Mouse (Mus musculus) embryonic facial prominence, embryonic 12.5 days (tissue): ENCODE results near the gene Olfr1208. TPM values are rescaled to one million over a fixed set of nuclear protein-coding genes. Genes with fewer than 3 reads are reported as not detected.

ENCODE experiments used
- ATAC-seq: fragments of 200-750 bp; cut with Nextera tagmentation; 2 replicates; pipeline ENCODE4 v1.8.0; 2017; ENCODE audit not compliant: insufficient number of reproducible peaks, insufficient read depth, low FRiP score, low TSS enrichment
- H3K27ac ChIP-seq: fragments of 300-500 bp; sonication (generic); 2 replicates; pipeline ENCODE4 v1.5.1; 2016; ENCODE audit warnings: mild to moderate bottlenecking
- H3K27me3 ChIP-seq: fragments of 300-500 bp; sonication (generic); 2 replicates; pipeline ENCODE4 v1.6.1; 2016; ENCODE audit warnings: mild to moderate bottlenecking, moderate library complexity
- H3K36me3 ChIP-seq: fragments of 300-500 bp; sonication (generic); 2 replicates; pipeline ENCODE4 v1.6.1; 2016; ENCODE audit warnings: mild to moderate bottlenecking
- H3K4me1 ChIP-seq: fragments of 300-500 bp; sonication (generic); 2 replicates; pipeline ENCODE4 v1.6.1; 2016
- H3K4me2 ChIP-seq: fragments of 300-500 bp; sonication (generic); replicated peaks from 2 replicates; pipeline ENCODE4 v1.6.1; 2016; ENCODE audit warnings: mild to moderate bottlenecking, moderate library complexity
- H3K4me3 ChIP-seq: fragments of 300-500 bp; sonication (generic); 2 replicates; pipeline ENCODE4 v1.5.1; 2016; ENCODE audit warnings: mild to moderate bottlenecking
- H3K9ac ChIP-seq: fragments of 300-500 bp; sonication (generic); 2 replicates; pipeline ENCODE4 v1.6.1; 2016; ENCODE audit warnings: mild to moderate bottlenecking, moderate library complexity
- H3K9me3 ChIP-seq: fragments of 300-500 bp; sonication (generic); 2 replicates; pipeline ENCODE4 v1.6.1; 2016; ENCODE audit warnings: mild to moderate bottlenecking, moderate library complexity
- WGBS: fragments of 180-500 bp; shearing (Covaris S2); methylation state at CpG from one replicate; pipeline ENCODE4 v1.1.7; 2016; 5-methylcytosine and 5-hydroxymethylcytosine counted together
- polyA plus RNA-seq: library from polyadenylated mRNA; unstranded; fragments of >200 nt; fragmentation: Nextera tagmentation; extraction: Ambion mirVana; gene quantifications from 2 replicates; pipeline ENCODE4 v1.2.1, GENCODE M21; 2016

Gene Olfr1208
- not detected in 2 replicates for polyA plus RNA-seq

GRCm38 (mm10) chr2:88902211-88902610 is at the start of gene Olfr1208:
Gene Olfr1208, minus strand, starts transcription at chr2:88902311.
- no peak for ATAC-seq
- Histone ChIP-seq H3K4me2 (no peak within 1 kb of the TSS), H3K27me3 (no peaks in the 10 kb centered on the region), H3K36me3 (no peaks in the 10 kb centered on the region), H3K4me3 (no peak within 1 kb of the TSS), H3K9me3 (no peaks in the 10 kb centered on the region), H3K4me1 (no peaks in the 10 kb centered on the region), H3K27ac (no peak within 1 kb of the TSS), H3K9ac (no peak within 1 kb of the TSS)

GRCm38 (mm10) chr2:88938011-88938410 is 35.9 kb upstream of the Olfr1208 start, which contains the start of gene Olfr1211:
Gene Olfr1211, minus strand, starts transcription at chr2:88938111.
- Histone ChIP-seq H3K36me3 (no peaks in the 10 kb centered on the region), H3K4me1 (no peaks in the 10 kb centered on the region), H3K27ac (no peak within 1 kb of the TSS), H3K4me2 (no peak within 1 kb of the TSS), H3K9ac (no peak within 1 kb of the TSS), H3K27me3 (no peaks in the 10 kb centered on the region), H3K4me3 (no peak within 1 kb of the TSS), H3K9me3 (no peaks in the 10 kb centered on the region)
- WGBS, result 82% methylated on average over 1 of the region's 1 CpGs
- no peak for ATAC-seq

DNA sequence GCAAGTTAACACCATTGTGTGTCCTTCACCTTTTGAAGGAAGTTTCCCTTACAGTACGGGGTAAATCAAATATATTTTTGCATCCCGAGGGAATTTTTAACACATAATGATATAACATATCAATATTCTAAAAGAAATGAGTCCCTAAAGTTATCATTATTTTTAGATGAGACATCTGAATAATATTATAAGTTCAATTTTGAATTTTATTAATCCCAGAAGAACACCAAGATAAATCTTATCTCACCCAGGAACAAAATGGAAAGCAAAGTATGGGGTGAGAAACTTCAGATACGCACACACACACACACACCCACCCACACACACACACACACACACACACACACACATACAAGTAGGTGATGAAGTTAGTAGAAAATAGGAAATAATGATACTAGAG is 12.9 kb upstream of the Olfr1208 start, which contains the start of gene Olfr1209:
TSS of gene Olfr1209 (minus strand) at position 101 of the 400 bp plus-strand sequence.
- no peaks in the 10 kb centered on the region for H3K36me3 ChIP-seq
- no peak for ATAC-seq
- no peak within 1 kb of the TSS for H3K4me2 ChIP-seq
- no peak within 1 kb of the TSS for H3K9ac ChIP-seq
- H3K4me3 ChIP-seq, result no peak within 1 kb of the TSS
- no peaks in the 10 kb centered on the region for H3K27me3 ChIP-seq
- H3K4me1 ChIP-seq, result no peaks in the 10 kb centered on the region
- no peak within 1 kb of the TSS for H3K27ac ChIP-seq
- WGBS, result 85% methylated on average over 3 of the region's 3 CpGs
- no peaks in the 10 kb centered on the region for H3K9me3 ChIP-seq

GRCm38 (mm10) chr2:88862931-88863330 is 39.2 kb downstream of the Olfr1208 start, which contains the start of gene Olfr1206:
Gene Olfr1206, plus strand, starts transcription at chr2:88863231.
- Histone ChIP-seq H3K27me3 (no peaks in the 10 kb centered on the region), H3K36me3 (no peaks in the 10 kb centered on the region), H3K4me3 (no peak within 1 kb of the TSS), H3K27ac (no peak within 1 kb of the TSS), H3K9ac (no peak within 1 kb of the TSS), H3K4me1 (no peaks in the 10 kb centered on the region), H3K9me3 (no peaks in the 10 kb centered on the region), H3K4me2 (no peak within 1 kb of the TSS)
- no peak for ATAC-seq
- 83% methylated on average over 2 of the region's 2 CpGs for WGBS

- 88% methylated on average over 1 of the region's 1 CpGs for WGBS
- Histone ChIP-seq H3K36me3 (no peaks in the 10 kb centered on the region), H3K4me1 (no peaks in the 10 kb centered on the region), H3K27me3 (no peaks in the 10 kb centered on the region), H3K4me3 (no peak within 1 kb of the TSS), H3K9me3 (no peaks in the 10 kb centered on the region), H3K9ac (no peak within 1 kb of the TSS), H3K4me2 (no peak within 1 kb of the TSS), H3K27ac (no peak within 1 kb of the TSS)
- ATAC-seq, result no peak
These were observed 53.1 kb downstream of the Olfr1208 start, which contains the start of gene Olfr1204 for GRCm38 (mm10) chr2:88848992-88849391. Gene Olfr1204, plus strand, starts transcription at chr2:88849292.

Other genes with a start within 250 kb of the Olfr1208 start
- gene Olfr1193, start 226.7 kb downstream of the Olfr1208 start, polyA plus RNA-seq, result not detected in 2 replicates
- gene Olfr1195, start 213.1 kb downstream of the Olfr1208 start, polyA plus RNA-seq, result not detected in 2 replicates
- gene Olfr1196, start 197.7 kb downstream of the Olfr1208 start, polyA plus RNA-seq, result not detected in 2 replicates
- gene Olfr1197, start 169.9 kb downstream of the Olfr1208 start, polyA plus RNA-seq, result not detected in 2 replicates
- not detected in 2 replicates for gene Olfr1198, start 150.9 kb downstream of the Olfr1208 start, polyA plus RNA-seq
- gene Olfr1199, start 141.8 kb downstream of the Olfr1208 start, polyA plus RNA-seq, result not detected in 2 replicates
- gene Olfr1200, start 131.8 kb downstream of the Olfr1208 start, polyA plus RNA-seq, result not detected in 2 replicates
- gene Olfr1201, start 109.3 kb downstream of the Olfr1208 start, polyA plus RNA-seq, result not detected in 2 replicates
- 0.04 TPM in 1 of 2 replicates, not detected in the other for gene Olfr1202, start 87.8 kb downstream of the Olfr1208 start, polyA plus RNA-seq
- gene Olfr1205, start 72.6 kb downstream of the Olfr1208 start, polyA plus RNA-seq, result not detected in 2 replicates
- not detected in 2 replicates for gene Olfr1204, start 53.0 kb downstream of the Olfr1208 start, polyA plus RNA-seq
- gene Olfr1206, start 39.1 kb downstream of the Olfr1208 start, polyA plus RNA-seq, result not detected in 2 replicates
- gene Olfr1209, start 12.8 kb upstream of the Olfr1208 start, polyA plus RNA-seq, result not detected in 2 replicates
- not detected in 2 replicates for gene Olfr1211, start 35.8 kb upstream of the Olfr1208 start, polyA plus RNA-seq
- not detected in 2 replicates for gene Olfr1212, start 51.7 kb upstream of the Olfr1208 start, polyA plus RNA-seq
- gene Gm13762, start 78.0 kb upstream of the Olfr1208 start, polyA plus RNA-seq, result not detected in 2 replicates
- not detected in 2 replicates for gene Olfr1214, start 90.3 kb upstream of the Olfr1208 start, polyA plus RNA-seq
- gene Olfr1215, start 104.7 kb upstream of the Olfr1208 start, polyA plus RNA-seq, result not detected in 2 replicates
- gene Olfr1216, start 116.0 kb upstream of the Olfr1208 start, polyA plus RNA-seq, result not detected in 2 replicates
- not detected in 2 replicates for gene Olfr1217, start 129.8 kb upstream of the Olfr1208 start, polyA plus RNA-seq
- not detected in 2 replicates for gene Olfr1218, start 158.9 kb upstream of the Olfr1208 start, polyA plus RNA-seq
- not detected in 2 replicates for gene Olfr1219, start 181.2 kb upstream of the Olfr1208 start, polyA plus RNA-seq
- gene Olfr1220, start 204.5 kb upstream of the Olfr1208 start, polyA plus RNA-seq, result 0.04 TPM in 1 of 2 replicates, not detected in the other
- gene Olfr1221, start 215.0 kb upstream of the Olfr1208 start, polyA plus RNA-seq, result not detected in 2 replicates
- gene Olfr1222, start 230.7 kb upstream of the Olfr1208 start, polyA plus RNA-seq, result not detected in 2 replicates
- not detected in 2 replicates for gene Olfr1223, start 249.2 kb upstream of the Olfr1208 start, polyA plus RNA-seq